Mouse (Mus musculus) gonadal fat pad, adult 2 months (tissue): ENCODE measurements around the gene Gm9903. TPM values are rescaled to one million over a fixed set of nuclear protein-coding genes. Genes with fewer than 3 reads are reported as not detected.
A peak's percentile ranks its signal among the peaks of the same experiment; 100 is the strongest.

Experiments
- DNase-seq: peaks from one replicate; pipeline ENCODE4 v3.0.0-alpha.2; 2012; ENCODE audit warnings: low read depth
- polyA plus RNA-seq: library from polyadenylated mRNA; depleted of rRNA; stranded (reverse); fragments of >200 nt; gene quantifications from 2 replicates; pipeline ENCODE4 v1.2.3, GENCODE M21; 2012; rRNA removed

Gene Gm9903
- polyA plus RNA-seq, 1 experiment: 2.0 TPM

- no peak for DNase-seq
Observed at GRCm38 (mm10) chr5:33640652-33641051, 10.9 kb downstream of the Gm9903 start.

- no peak for DNase-seq
Observed at GRCm38 (mm10) chr5:33651017-33651416, 21.3 kb downstream of the Gm9903 start.

GRCm38 (mm10) chr5:33651541-33651920 lies 21.8 kb downstream of the Gm9903 start:
- no peak for DNase-seq

- peak; percentile 62 for DNase-seq
Observed at GRCm38 (mm10) chr5:33651921-33652782, 22.4 kb downstream of the Gm9903 start, which contains the start of gene Slbp. Gene Slbp (minus strand): TSS chr5:33652574.

GRCm38 (mm10) chr5:33652783-33653173 lies 23.1 kb downstream of the Gm9903 start:
- no peak for DNase-seq

- no peak for DNase-seq
Observed at GRCm38 (mm10) chr5:33654424-33654823, 24.7 kb downstream of the Gm9903 start.

- no peak for DNase-seq
Observed at GRCm38 (mm10) chr5:33655251-33655840, 25.6 kb downstream of the Gm9903 start.

GRCm38 (mm10) chr5:33656739-33657138 lies 27.0 kb downstream of the Gm9903 start:
- no peak for DNase-seq

GRCm38 (mm10) chr5:33657251-33657786 lies 27.6 kb downstream of the Gm9903 start:
- no peak for DNase-seq

- DNase-seq: peak; percentile 88
Observed at GRCm38 (mm10) chr5:33657787-33658663, 28.3 kb downstream of the Gm9903 start, which contains the start of the genes Tacc3 and Tmem129. Gene Tacc3 (plus strand): TSS chr5:33658128. Gene Tmem129 (minus strand): TSS chr5:33658416.

- DNase-seq: no peak
Observed at GRCm38 (mm10) chr5:33658664-33659050, 28.9 kb downstream of the Gm9903 start.

GRCm38 (mm10) chr5:33668223-33668622 lies 38.5 kb downstream of the Gm9903 start:
- DNase-seq: no peak

GRCm38 (mm10) chr5:33671659-33672058 lies 41.9 kb downstream of the Gm9903 start:
- no peak for DNase-seq

- no peak for DNase-seq
Observed at GRCm38 (mm10) chr5:33674439-33674838, 44.7 kb downstream of the Gm9903 start.

GRCm38 (mm10) chr5:33675964-33676363 lies 46.2 kb downstream of the Gm9903 start:
- no peak for DNase-seq

GRCm38 (mm10) chr5:33678244-33678643 lies 48.5 kb downstream of the Gm9903 start:
- no peak for DNase-seq

GRCm38 (mm10) chr5:33681044-33681443 lies 51.3 kb downstream of the Gm9903 start:
- no peak for DNase-seq

Other genes with a start within 250 kb of the Gm9903 start
- gene Nkx1-1, start 195.9 kb upstream of the Gm9903 start, polyA plus RNA-seq: not detected in 2 replicates
- gene Fam53a, start 290 bp upstream of the Gm9903 start, polyA plus RNA-seq: 25.8 and 34.7 TPM in 2 replicates
- gene Slbp, start 22.6 kb downstream of the Gm9903 start, polyA plus RNA-seq: 14.7 and 21.2 TPM in 2 replicates
- 9.2 and 11.0 TPM in 2 replicates for gene Tacc3, start 28.2 kb downstream of the Gm9903 start, polyA plus RNA-seq
- 42.2 and 51.3 TPM in 2 replicates for gene Tmem129, start 28.5 kb downstream of the Gm9903 start, polyA plus RNA-seq
- gene Fgfr3, start 91.7 kb downstream of the Gm9903 start, polyA plus RNA-seq: 27.2 and 33.9 TPM in 2 replicates
- 51.8 and 54.6 TPM in 2 replicates for gene Letm1, start 152.9 kb downstream of the Gm9903 start, polyA plus RNA-seq
- 14.2 and 14.6 TPM in 2 replicates for gene Nsd2, start 190.8 kb downstream of the Gm9903 start, polyA plus RNA-seq